Mouse (Mus musculus) stomach, embryonic 14.5 days (tissue): ENCODE measurements around the gene Kcnq1. TPM values are rescaled to one million over a fixed set of nuclear protein-coding genes. Genes with fewer than 3 reads are reported as not detected.

Experiments used
- ATAC-seq: fragments of 200-750 bp; cut with Nextera tagmentation; 2 replicates; pipeline ENCODE4 v1.8.0; 2017; ENCODE audit warnings: low read depth, moderate TSS enrichment; ENCODE audit not compliant: insufficient number of reproducible peaks, insufficient read depth, low FRiP score
- H3K27ac ChIP-seq: fragments of 300-500 bp; sonication (generic); 2 replicates; pipeline ENCODE4 v1.5.1; 2014; ENCODE audit warnings: mild to moderate bottlenecking, low read length, moderate library complexity, mixed read lengths
- H3K27me3 ChIP-seq: fragments of 300-500 bp; sonication (generic); 2 replicates; pipeline ENCODE4 v1.6.1; 2014; ENCODE audit warnings: low read length, control low read depth, mixed read lengths; ENCODE audit not compliant: control insufficient read depth, insufficient read depth
- H3K36me3 ChIP-seq: fragments of 300-500 bp; sonication (generic); 2 replicates; pipeline ENCODE4 v1.6.1; 2014; ENCODE audit warnings: mild to moderate bottlenecking, control low read depth, low read length, moderate library complexity, mixed read lengths; ENCODE audit not compliant: control insufficient read depth, insufficient read depth
- H3K4me1 ChIP-seq: fragments of 300-500 bp; sonication (generic); 2 replicates; pipeline ENCODE4 v1.6.1; 2014; ENCODE audit warnings: low read length, control low read depth, mixed read lengths; ENCODE audit not compliant: control insufficient read depth, insufficient read depth
- H3K4me2 ChIP-seq: fragments of 300-500 bp; sonication (generic); replicated peaks from 2 replicates; pipeline ENCODE4 v1.6.1; 2014; ENCODE audit warnings: low read depth, low read length, control low read depth
- H3K4me3 ChIP-seq: fragments of 300-500 bp; sonication (generic); 2 replicates; pipeline ENCODE4 v1.5.1; 2014; ENCODE audit warnings: low read depth, low read length, control low read depth
- H3K9ac ChIP-seq: fragments of 300-500 bp; sonication (generic); replicated peaks from 2 replicates; pipeline ENCODE4 v1.6.1; 2014; ENCODE audit warnings: low read depth, mild to moderate bottlenecking, control low read depth, low read length, moderate library complexity, mixed read lengths
- H3K9me3 ChIP-seq: fragments of 300-500 bp; sonication (generic); 2 replicates; pipeline ENCODE4 v1.6.1; 2016; ENCODE audit warnings: low read depth, low read length, control low read depth; ENCODE audit not compliant: control insufficient read depth
- WGBS: fragments of 180-500 bp; shearing (Covaris S2); extraction: QIAGEN DNeasy Blood & Tissue Kit; methylation state at CpG from one replicate; pipeline ENCODE4 v1.1.7; 2014; 5-methylcytosine and 5-hydroxymethylcytosine counted together
- polyA plus RNA-seq: library from polyadenylated mRNA; unstranded; fragments of >200 nt; fragmentation: Nextera tagmentation; extraction: Ambion mirVana; gene quantifications from 2 replicates; pipeline ENCODE4 v1.2.1, GENCODE M21; 2014

Gene Kcnq1
- polyA plus RNA-seq, 1 experiment from 2014 or later, result 4.2 TPM

GRCm38 (mm10) chr7:143311471-143311870 is 205.3 kb downstream of the Kcnq1 start:
- H3K9ac ChIP-seq, result no peak overlapping the region
- no peaks in the 10 kb centered on the region for H3K36me3 ChIP-seq
- H3K9me3 ChIP-seq, result no peaks in the 10 kb centered on the region
- H3K4me3 ChIP-seq, result no peak overlapping the region
- H3K4me2 ChIP-seq, result no peak overlapping the region
- no peak for ATAC-seq
- peak overlapping the region; percentile 61; the same call in 1 of the 2 replicates for H3K27ac ChIP-seq
- H3K4me1 ChIP-seq, result peaks cover 39% of the 10 kb centered on the region
- no peaks in the 10 kb centered on the region for H3K27me3 ChIP-seq
- 85% methylated on average over 7 of the region's 7 CpGs for WGBS

GRCm38 (mm10) chr7:143313572-143314319 is 207.6 kb downstream of the Kcnq1 start:
- no peak overlapping the region for H3K9ac ChIP-seq
- no peaks in the 10 kb centered on the region for H3K27me3 ChIP-seq
- 49% methylated on average over 11 of the region's 11 CpGs for WGBS
- peaks cover 39% of the 10 kb centered on the region for H3K4me1 ChIP-seq
- no peak overlapping the region for H3K4me3 ChIP-seq
- no peak overlapping the region for H3K4me2 ChIP-seq
- no peaks in the 10 kb centered on the region for H3K36me3 ChIP-seq
- ATAC-seq, result peak; percentile 73
- H3K27ac ChIP-seq, result peak overlapping the region; percentile 72; the same call in 1 of the 2 replicates
- no peaks in the 10 kb centered on the region for H3K9me3 ChIP-seq

GRCm38 (mm10) chr7:143318512-143318911 is 212.3 kb downstream of the Kcnq1 start:
- ATAC-seq, result no peak
- Histone ChIP-seq H3K4me3 (no peak overlapping the region), H3K9me3 (no peaks in the 10 kb centered on the region), H3K36me3 (no peaks in the 10 kb centered on the region), H3K27me3 (no peaks in the 10 kb centered on the region), H3K9ac (no peak overlapping the region), H3K27ac (no peak overlapping the region), H3K4me1 (peaks cover 27% of the 10 kb centered on the region), H3K4me2 (no peak overlapping the region)
- 32% methylated on average over 5 of the region's 5 CpGs for WGBS

- 32% methylated on average over 8 of the region's 8 CpGs for WGBS
- H3K9me3 ChIP-seq, result no peaks in the 10 kb centered on the region
- no peak overlapping the region for H3K4me3 ChIP-seq
- H3K27ac ChIP-seq, result peak overlapping the region; percentile 1; the same call in 1 of the 2 replicates
- H3K4me1 ChIP-seq, result peaks cover 15% of the 10 kb centered on the region
- H3K36me3 ChIP-seq, result no peaks in the 10 kb centered on the region
- no peak overlapping the region for H3K9ac ChIP-seq
- no peaks in the 10 kb centered on the region for H3K27me3 ChIP-seq
- no peak overlapping the region for H3K4me2 ChIP-seq
- no peak for ATAC-seq
These were observed 214.2 kb downstream of the Kcnq1 start for GRCm38 (mm10) chr7:143320367-143320766.

GRCm38 (mm10) chr7:143325051-143325450 is 218.9 kb downstream of the Kcnq1 start:
- Histone ChIP-seq H3K4me2 (no peak overlapping the region), H3K27ac (no peak overlapping the region), H3K4me3 (no peak overlapping the region), H3K9ac (no peak overlapping the region), H3K27me3 (no peaks in the 10 kb centered on the region), H3K36me3 (no peaks in the 10 kb centered on the region), H3K4me1 (peaks cover 10% of the 10 kb centered on the region), H3K9me3 (no peaks in the 10 kb centered on the region)
- WGBS, result 59% methylated on average over 16 of the region's 16 CpGs
- 0 out of 2 replicates have a peak, but pooled peaks have one; percentile 35 for ATAC-seq

- Histone ChIP-seq H3K9ac (no peak overlapping the region), H3K9me3 (no peaks in the 10 kb centered on the region), H3K4me1 (peaks cover 14% of the 10 kb centered on the region), H3K4me2 (no peak overlapping the region), H3K4me3 (no peak overlapping the region), H3K27me3 (no peaks in the 10 kb centered on the region), H3K36me3 (no peaks in the 10 kb centered on the region), H3K27ac (no peak overlapping the region)
- ATAC-seq, result no peak
- WGBS, result 78% methylated on average over 18 of the region's 18 CpGs
These were observed 222.2 kb downstream of the Kcnq1 start for GRCm38 (mm10) chr7:143328185-143328915.

GRCm38 (mm10) chr7:143329110-143329810 is 223.1 kb downstream of the Kcnq1 start:
- Histone ChIP-seq H3K4me2 (no peak overlapping the region), H3K27ac (no peak overlapping the region), H3K36me3 (no peaks in the 10 kb centered on the region), H3K27me3 (no peaks in the 10 kb centered on the region), H3K9me3 (no peaks in the 10 kb centered on the region), H3K4me3 (no peak overlapping the region), H3K9ac (no peak overlapping the region), H3K4me1 (peaks cover 22% of the 10 kb centered on the region)
- WGBS, result 77% methylated on average over 14 of the region's 14 CpGs
- ATAC-seq, result no peak

- Histone ChIP-seq H3K27ac (peak overlapping the region; percentile 18; the same call in 1 of the 2 replicates), H3K9ac (no peak overlapping the region), H3K9me3 (no peaks in the 10 kb centered on the region), H3K4me1 (peaks cover 16% of the 10 kb centered on the region), H3K4me3 (no peak overlapping the region), H3K36me3 (no peaks in the 10 kb centered on the region), H3K4me2 (no peak overlapping the region), H3K27me3 (no peaks in the 10 kb centered on the region)
- 25% methylated on average over 8 of the region's 8 CpGs for WGBS
- ATAC-seq, result peak; percentile 15; the same call in 1 of the 2 replicates
These were observed 226.9 kb downstream of the Kcnq1 start for GRCm38 (mm10) chr7:143333040-143333439.
